Mouse (Mus musculus): ENCODE data around the gene Stxbp6. TPM values are rescaled to one million over a fixed set of nuclear protein-coding genes. Genes with fewer than 3 reads are reported as not detected.
"Not testable (repeated sequence)": the region's sequence is repeated elsewhere in the genome, so short reads cannot be mapped to it uniquely, and the experiment has no call there.

The Stxbp6 gene
- polyA plus RNA-seq (2015; fragmentation: Nextera tagmentation; extraction: Ambion mirVana): 11.6 and 17.4 TPM in 2 replicates

- H3K9ac ChIP-seq (ENCODE audit: low read depth, low read length): peak within 1 kb of the TSS; percentile 89
- H3K4me1 ChIP-seq (ENCODE audit: control insufficient read depth, insufficient read depth, low read length): peaks cover 12% of the 10 kb centered on the region; the same call in 1 of the 2 replicates
- H3K4me2 ChIP-seq (ENCODE audit: low read depth, low read length): peak within 1 kb of the TSS; percentile 97
- no peaks in the 10 kb centered on the region for H3K9me3 ChIP-seq (ENCODE audit: control insufficient read depth, low read length)
- H3K27me3 ChIP-seq (replicated peaks; ENCODE audit: control insufficient read depth, insufficient read depth, low read length): no peaks in the 10 kb centered on the region
- 2% methylated on average over 20 of the region's 20 CpGs for WGBS
- peak within 1 kb of the TSS; percentile 79 for H3K4me3 ChIP-seq (ENCODE audit: low read length)
- peak within 1 kb of the TSS; percentile 85 for H3K27ac ChIP-seq (ENCODE audit: low read length)
- no peaks in the 10 kb centered on the region for H3K36me3 ChIP-seq (ENCODE audit: control insufficient read depth, insufficient read depth, low read length)
- ATAC-seq: peak; percentile 63
Observed at GRCm38 (mm10) chr12:45074611-45075342, at the start of gene Stxbp6. Gene Stxbp6, minus strand, starts transcription at chr12:45074709.

- H3K9me3 ChIP-seq (ENCODE audit: control insufficient read depth, low read length); H3K9ac ChIP-seq (ENCODE audit: low read depth, low read length); H3K27ac ChIP-seq (ENCODE audit: low read length); ATAC-seq; H3K4me2 ChIP-seq (ENCODE audit: low read depth, low read length); H3K4me1 ChIP-seq (ENCODE audit: control insufficient read depth, insufficient read depth, low read length); H3K4me3 ChIP-seq (ENCODE audit: low read length); H3K27me3 ChIP-seq (replicated peaks; ENCODE audit: control insufficient read depth, insufficient read depth, low read length); H3K36me3 ChIP-seq (ENCODE audit: control insufficient read depth, insufficient read depth, low read length): not testable (repeated sequence)
- WGBS: 49% methylated on average over 2 of the region's 2 CpGs
Observed at GRCm38 (mm10) chr12:45102954-45103353, 28.4 kb upstream of the Stxbp6 start.

GRCm38 (mm10) chr12:45093732-45094131, 19.2 kb upstream of the Stxbp6 start:
- H3K9me3 ChIP-seq (ENCODE audit: control insufficient read depth, low read length): no peaks in the 10 kb centered on the region
- no peak overlapping the region for H3K27ac ChIP-seq (ENCODE audit: low read length)
- no peak overlapping the region for H3K9ac ChIP-seq (ENCODE audit: low read depth, low read length)
- 49% methylated on average over 2 of the region's 2 CpGs for WGBS
- no peak overlapping the region for H3K4me3 ChIP-seq (ENCODE audit: low read length)
- no peaks in the 10 kb centered on the region for H3K27me3 ChIP-seq (replicated peaks; ENCODE audit: control insufficient read depth, insufficient read depth, low read length)
- no peaks in the 10 kb centered on the region for H3K4me1 ChIP-seq (ENCODE audit: control insufficient read depth, insufficient read depth, low read length)
- ATAC-seq: no peak
- H3K4me2 ChIP-seq (ENCODE audit: low read depth, low read length): no peak overlapping the region
- no peaks in the 10 kb centered on the region for H3K36me3 ChIP-seq (ENCODE audit: control insufficient read depth, insufficient read depth, low read length)

- H3K9ac ChIP-seq (ENCODE audit: low read depth, low read length): no peak overlapping the region
- no peak overlapping the region for H3K4me2 ChIP-seq (ENCODE audit: low read depth, low read length)
- 47% methylated on average over 3 of the region's 3 CpGs for WGBS
- H3K9me3 ChIP-seq (ENCODE audit: control insufficient read depth, low read length): no peaks in the 10 kb centered on the region
- no peak overlapping the region for H3K27ac ChIP-seq (ENCODE audit: low read length)
- no peak overlapping the region for H3K4me3 ChIP-seq (ENCODE audit: low read length)
- no peak for ATAC-seq
- H3K4me1 ChIP-seq (ENCODE audit: control insufficient read depth, insufficient read depth, low read length): no peaks in the 10 kb centered on the region
- H3K36me3 ChIP-seq (ENCODE audit: control insufficient read depth, insufficient read depth, low read length): no peaks in the 10 kb centered on the region
- H3K27me3 ChIP-seq (replicated peaks; ENCODE audit: control insufficient read depth, insufficient read depth, low read length): no peaks in the 10 kb centered on the region
Observed at GRCm38 (mm10) chr12:45092444-45092843, 17.9 kb upstream of the Stxbp6 start.

- Histone ChIP-seq H3K27me3 (replicated peaks; ENCODE audit: control insufficient read depth, insufficient read depth, low read length) (no peaks in the 10 kb centered on the region), H3K27ac (ENCODE audit: low read length) (no peak overlapping the region), H3K4me2 (ENCODE audit: low read depth, low read length) (no peak overlapping the region), H3K36me3 (ENCODE audit: control insufficient read depth, insufficient read depth, low read length) (no peaks in the 10 kb centered on the region), H3K4me1 (ENCODE audit: control insufficient read depth, insufficient read depth, low read length) (peaks cover 4% of the 10 kb centered on the region), H3K9me3 (ENCODE audit: control insufficient read depth, low read length) (no peaks in the 10 kb centered on the region), H3K4me3 (ENCODE audit: low read length) (no peak overlapping the region), H3K9ac (ENCODE audit: low read depth, low read length) (no peak overlapping the region)
- ATAC-seq: no peak
- WGBS: 53% methylated on average over 1 of the region's 1 CpGs
Observed at GRCm38 (mm10) chr12:45083145-45083475, 8.6 kb upstream of the Stxbp6 start.

GRCm38 (mm10) chr12:45082379-45083144, 8.1 kb upstream of the Stxbp6 start:
- Histone ChIP-seq H3K4me1 (ENCODE audit: control insufficient read depth, insufficient read depth, low read length) (peaks cover 4% of the 10 kb centered on the region), H3K36me3 (ENCODE audit: control insufficient read depth, insufficient read depth, low read length) (no peaks in the 10 kb centered on the region), H3K4me3 (ENCODE audit: low read length) (no peak overlapping the region), H3K27me3 (replicated peaks; ENCODE audit: control insufficient read depth, insufficient read depth, low read length) (no peaks in the 10 kb centered on the region), H3K9ac (ENCODE audit: low read depth, low read length) (no peak overlapping the region), H3K27ac (ENCODE audit: low read length) (no peak overlapping the region), H3K4me2 (ENCODE audit: low read depth, low read length) (no peak overlapping the region), H3K9me3 (ENCODE audit: control insufficient read depth, low read length) (no peaks in the 10 kb centered on the region)
- no peak for ATAC-seq
- 73% methylated on average over 4 of the region's 4 CpGs for WGBS

- no peaks in the 10 kb centered on the region for H3K36me3 ChIP-seq (ENCODE audit: control insufficient read depth, insufficient read depth, low read length)
- H3K4me2 ChIP-seq (ENCODE audit: low read depth, low read length): no peak overlapping the region
- H3K27ac ChIP-seq (ENCODE audit: low read length): no peak overlapping the region
- H3K9me3 ChIP-seq (ENCODE audit: control insufficient read depth, low read length): no peaks in the 10 kb centered on the region
- H3K4me3 ChIP-seq (ENCODE audit: low read length): no peak overlapping the region
- no peak overlapping the region for H3K9ac ChIP-seq (ENCODE audit: low read depth, low read length)
- peaks cover 4% of the 10 kb centered on the region for H3K4me1 ChIP-seq (ENCODE audit: control insufficient read depth, insufficient read depth, low read length)
- no peaks in the 10 kb centered on the region for H3K27me3 ChIP-seq (replicated peaks; ENCODE audit: control insufficient read depth, insufficient read depth, low read length)
- WGBS: 50% methylated on average over 1 of the region's 1 CpGs
- ATAC-seq: no peak
Observed at GRCm38 (mm10) chr12:45081617-45082016, 7.1 kb upstream of the Stxbp6 start.

- H3K36me3 ChIP-seq (ENCODE audit: control insufficient read depth, insufficient read depth, low read length): no peaks in the 10 kb centered on the region
- H3K4me2 ChIP-seq (ENCODE audit: low read depth, low read length): no peak overlapping the region
- 24% methylated on average over 5 of the region's 5 CpGs for whole genome bisulfite sequencing
- H3K4me1 ChIP-seq (ENCODE audit: control insufficient read depth, insufficient read depth, low read length): peaks cover 4% of the 10 kb centered on the region
- no peak overlapping the region for H3K9ac ChIP-seq (ENCODE audit: low read depth, low read length)
- 0 out of 2 replicates have a peak overlapping the region, but pooled peaks have one; percentile 30 for H3K27ac ChIP-seq (ENCODE audit: low read length)
- peak; percentile 73 for ATAC-seq
- H3K4me3 ChIP-seq (ENCODE audit: low read length): no peak overlapping the region
- H3K27me3 ChIP-seq (replicated peaks; ENCODE audit: control insufficient read depth, insufficient read depth, low read length): no peaks in the 10 kb centered on the region
- no peaks in the 10 kb centered on the region for H3K9me3 ChIP-seq (ENCODE audit: control insufficient read depth, low read length)
Observed at GRCm38 (mm10) chr12:45080753-45081122, 6.2 kb upstream of the Stxbp6 start.

GRCm38 (mm10) chr12:45080036-45080752, 5.7 kb upstream of the Stxbp6 start:
- Histone ChIP-seq H3K27me3 (replicated peaks; ENCODE audit: control insufficient read depth, insufficient read depth, low read length) (no peaks in the 10 kb centered on the region), H3K9ac (ENCODE audit: low read depth, low read length) (no peak overlapping the region), H3K36me3 (ENCODE audit: control insufficient read depth, insufficient read depth, low read length) (no peaks in the 10 kb centered on the region), H3K4me1 (ENCODE audit: control insufficient read depth, insufficient read depth, low read length) (peaks cover 7% of the 10 kb centered on the region), H3K9me3 (ENCODE audit: control insufficient read depth, low read length) (no peaks in the 10 kb centered on the region), H3K27ac (ENCODE audit: low read length) (0 out of 2 replicates have a peak overlapping the region, but pooled peaks have one; percentile 30), H3K4me3 (ENCODE audit: low read length) (no peak overlapping the region), H3K4me2 (ENCODE audit: low read depth, low read length) (no peak overlapping the region)
- ATAC-seq: peak; percentile 62
- 54% methylated on average over 5 of the region's 5 CpGs for WGBS
